Mouse (Mus musculus): ENCODE data around the gene Pcsk5.
"Not testable (repeated sequence)": the region's sequence is repeated elsewhere in the genome, so short reads cannot be mapped to it uniquely, and the experiment has no call there.

The Pcsk5 gene

GRCm38 (mm10) chr19:17479471-17479870, 358.0 kb downstream of the Pcsk5 start:
- DNase-seq (ENCODE audit: low read depth, low spot score): no peak

GRCm38 (mm10) chr19:17476021-17476420, 361.4 kb downstream of the Pcsk5 start:
- DNase-seq (ENCODE audit: low read depth, low spot score): no peak

- not testable (repeated sequence) for DNase-seq (ENCODE audit: low read depth, low spot score)
Observed at GRCm38 (mm10) chr19:17473138-17473537, 364.3 kb downstream of the Pcsk5 start.

- no peak for DNase-seq (ENCODE audit: low read depth, low spot score)
Observed at GRCm38 (mm10) chr19:17471861-17472260, 365.6 kb downstream of the Pcsk5 start.

GRCm38 (mm10) chr19:17471196-17471595, 366.2 kb downstream of the Pcsk5 start:
- DNase-seq (ENCODE audit: low read depth, low spot score): no peak

- no peak for DNase-seq (ENCODE audit: low read depth, low spot score)
Observed at GRCm38 (mm10) chr19:17467556-17468211, 369.7 kb downstream of the Pcsk5 start.

- no peak for DNase-seq (ENCODE audit: low read depth, low spot score)
Observed at GRCm38 (mm10) chr19:17452001-17452400, 385.4 kb downstream of the Pcsk5 start.

- DNase-seq (ENCODE audit: low read depth, low spot score): no peak
Observed at GRCm38 (mm10) chr19:17443581-17443980, 393.9 kb downstream of the Pcsk5 start.

- DNase-seq (ENCODE audit: low read depth, low spot score): no peak
Observed at GRCm38 (mm10) chr19:17439476-17440189, 397.8 kb downstream of the Pcsk5 start.

GRCm38 (mm10) chr19:17436651-17437050, 400.8 kb downstream of the Pcsk5 start:
- DNase-seq (ENCODE audit: low read depth, low spot score): no peak

GRCm38 (mm10) chr19:17428561-17428914, 408.9 kb downstream of the Pcsk5 start:
- no peak for DNase-seq (ENCODE audit: low read depth, low spot score)

GRCm38 (mm10) chr19:17427824-17428560, 409.4 kb downstream of the Pcsk5 start:
- DNase-seq (ENCODE audit: low read depth, low spot score): no peak

GRCm38 (mm10) chr19:17423306-17423705, 414.1 kb downstream of the Pcsk5 start:
- no peak for DNase-seq (ENCODE audit: low read depth, low spot score)

- DNase-seq (ENCODE audit: low read depth, low spot score): no peak
Observed at GRCm38 (mm10) chr19:17417855-17418254, 419.6 kb downstream of the Pcsk5 start.

- DNase-seq (ENCODE audit: low read depth, low spot score): no peak
Observed at GRCm38 (mm10) chr19:17412915-17413459, 424.4 kb downstream of the Pcsk5 start.

GRCm38 (mm10) chr19:17410465-17411065, 426.9 kb downstream of the Pcsk5 start:
- DNase-seq (ENCODE audit: low read depth, low spot score): no peak

GRCm38 (mm10) chr19:17409351-17409750, 428.1 kb downstream of the Pcsk5 start:
- no peak for DNase-seq (ENCODE audit: low read depth, low spot score)

GRCm38 (mm10) chr19:17408591-17408990, 428.8 kb downstream of the Pcsk5 start:
- no peak for DNase-seq (ENCODE audit: low read depth, low spot score)

GRCm38 (mm10) chr19:17406823-17407222, 430.6 kb downstream of the Pcsk5 start:
- no peak for DNase-seq (ENCODE audit: low read depth, low spot score)

- no peak for DNase-seq (ENCODE audit: low read depth, low spot score)
Observed at GRCm38 (mm10) chr19:17403175-17403574, 434.3 kb downstream of the Pcsk5 start.

GRCm38 (mm10) chr19:17400571-17400970, 436.9 kb downstream of the Pcsk5 start:
- DNase-seq (ENCODE audit: low read depth, low spot score): no peak

GRCm38 (mm10) chr19:17399965-17400364, 437.5 kb downstream of the Pcsk5 start:
- no peak for DNase-seq (ENCODE audit: low read depth, low spot score)

All from CD4-positive helper T cell, adult 2 months (primary cell).